Mouse (Mus musculus) ES-E14 (cell line): ENCODE data around the gene Ltbp1.

Source experiments
- HCFC1 ChIP-seq: IDR thresholded peaks from 2 replicates; pipeline ENCODE4 v1.6.1; 2012; ENCODE audit warnings: low read length, inconsistent platforms, borderline replicate concordance; ENCODE audit not compliant: insufficient read depth
- MAFK ChIP-seq: IDR thresholded peaks from 2 replicates; pipeline ENCODE4 v1.6.1; 2014; ENCODE audit warnings: mild to moderate bottlenecking, low read depth, low read length, inconsistent platforms; ENCODE audit not compliant: insufficient read depth
- ZC3H11A ChIP-seq: IDR thresholded peaks from 2 replicates; pipeline ENCODE4 v1.6.1; 2012; ENCODE audit warnings: low read depth, mild to moderate bottlenecking, inconsistent platforms, low read length, borderline replicate concordance
- ZNF384 ChIP-seq: IDR thresholded peaks from 2 replicates; pipeline ENCODE4 v1.6.1; 2012; ENCODE audit warnings: low read depth, low read length, inconsistent platforms

- no peak for TF ChIP-seq HCFC1
- no peak for TF ChIP-seq MAFK
- no peak for TF ChIP-seq ZC3H11A
- TF ChIP-seq ZNF384, result no peak
These were observed 76.0 kb downstream of the Ltbp1 start for GRCm38 (mm10) chr17:75081401-75081800.
